Mouse (Mus musculus) limb, embryonic 13.5 days (tissue): ENCODE measurements around the gene Tmeff2. TPM values are rescaled to one million over a fixed set of nuclear protein-coding genes. Genes with fewer than 3 reads are reported as not detected.

Source experiments
- ATAC-seq: fragments of 200-750 bp; cut with Nextera tagmentation; 2 replicates; pipeline ENCODE4 v1.8.0; 2017; ENCODE audit warnings: low read depth, moderate number of reproducible peaks, moderate TSS enrichment; ENCODE audit not compliant: low FRiP score
- H3K27ac ChIP-seq: fragments of 300-500 bp; sonication (generic); 2 replicates; pipeline ENCODE4 v1.5.1; 2015; ENCODE audit warnings: inconsistent platforms, mild to moderate bottlenecking, moderate library complexity
- H3K27me3 ChIP-seq: fragments of 300-500 bp; sonication (generic); 2 replicates; pipeline ENCODE4 v1.6.1; 2015; ENCODE audit warnings: mild to moderate bottlenecking, inconsistent platforms
- H3K36me3 ChIP-seq: fragments of 300-500 bp; sonication (generic); 2 replicates; pipeline ENCODE4 v1.6.1; 2015; ENCODE audit warnings: inconsistent platforms, mild to moderate bottlenecking, moderate library complexity
- H3K4me1 ChIP-seq: fragments of 300-500 bp; sonication (generic); 2 replicates; pipeline ENCODE4 v1.6.1; 2015; ENCODE audit warnings: inconsistent platforms
- H3K4me2 ChIP-seq: fragments of 300-500 bp; sonication (generic); replicated peaks from 2 replicates; pipeline ENCODE4 v1.6.1; 2015; ENCODE audit warnings: inconsistent platforms, mild to moderate bottlenecking, moderate library complexity
- H3K4me3 ChIP-seq: fragments of 300-500 bp; sonication (generic); 2 replicates; pipeline ENCODE4 v1.5.1; 2015; ENCODE audit warnings: moderate library complexity, mild to moderate bottlenecking, inconsistent platforms
- H3K9ac ChIP-seq: fragments of 300-500 bp; sonication (generic); 2 replicates; pipeline ENCODE4 v1.6.1; 2015; ENCODE audit warnings: mild to moderate bottlenecking, inconsistent platforms
- H3K9me3 ChIP-seq: fragments of 300-500 bp; sonication (generic); 2 replicates; pipeline ENCODE4 v1.6.1; 2016; ENCODE audit warnings: inconsistent platforms
- WGBS: fragments of 180-500 bp; shearing (Covaris S2); methylation state at CpG from one replicate; pipeline ENCODE4 v1.1.7; 2015; 5-methylcytosine and 5-hydroxymethylcytosine counted together
- polyA plus RNA-seq: library from polyadenylated mRNA; unstranded; fragments of >200 nt; fragmentation: Nextera tagmentation; extraction: Ambion mirVana; gene quantifications from 2 replicates; pipeline ENCODE4 v1.2.1, GENCODE M21; 2015

Gene Tmeff2
- polyA plus RNA-seq, 1 experiment from 2014 or later: 19.2 TPM

GRCm38 (mm10) chr1:51184276-51184675 is 283.8 kb downstream of the Tmeff2 start:
- no peak overlapping the region for H3K4me2 ChIP-seq

DNA sequence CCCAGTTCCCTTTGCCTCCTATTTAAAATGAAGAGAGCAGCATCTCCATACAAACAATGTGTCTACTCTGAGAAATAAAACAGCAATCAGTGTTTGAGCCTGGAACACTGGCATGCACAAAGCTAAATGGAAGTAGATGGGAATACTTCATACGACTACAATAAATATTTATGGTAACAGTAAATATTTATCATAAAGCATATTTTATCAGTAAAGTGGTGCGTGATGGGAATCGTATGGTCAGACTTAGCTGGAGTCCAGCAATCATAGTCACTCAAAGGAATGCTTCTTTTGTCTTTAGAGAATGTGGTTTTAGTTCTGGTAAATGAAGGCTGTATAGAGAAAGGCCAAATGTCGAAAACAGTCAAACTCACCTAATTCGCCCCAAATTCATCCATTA is 288.6 kb downstream of the Tmeff2 start:
- H3K9ac ChIP-seq: no peak overlapping the region
- no peak for ATAC-seq
- 89% methylated on average over 5 of the region's 5 CpGs for WGBS
- no peak overlapping the region for H3K4me3 ChIP-seq
- no peak overlapping the region for H3K4me2 ChIP-seq
- H3K36me3 ChIP-seq: no peaks in the 10 kb centered on the region
- no peaks in the 10 kb centered on the region for H3K27me3 ChIP-seq
- no peaks in the 10 kb centered on the region for H3K9me3 ChIP-seq
- no peaks in the 10 kb centered on the region for H3K4me1 ChIP-seq
- H3K27ac ChIP-seq: no peak overlapping the region

More at GRCm38 (mm10) chr1:51184276-51184675, 283.8 kb downstream of the Tmeff2 start:
- H3K36me3 ChIP-seq: no peaks in the 10 kb centered on the region
- no peak for ATAC-seq
- no peak overlapping the region for H3K27ac ChIP-seq
- H3K9me3 ChIP-seq: no peaks in the 10 kb centered on the region
- no peaks in the 10 kb centered on the region for H3K27me3 ChIP-seq
- 84% methylated on average over 2 of the region's 2 CpGs for WGBS
- H3K4me1 ChIP-seq: no peaks in the 10 kb centered on the region
- no peak overlapping the region for H3K9ac ChIP-seq
- H3K4me3 ChIP-seq: no peak overlapping the region

- no peaks in the 10 kb centered on the region for H3K36me3 ChIP-seq
- H3K9ac ChIP-seq: no peak overlapping the region
- H3K4me1 ChIP-seq: no peaks in the 10 kb centered on the region
- H3K27me3 ChIP-seq: no peaks in the 10 kb centered on the region
- H3K27ac ChIP-seq: no peak overlapping the region
- H3K4me2 ChIP-seq: no peak overlapping the region
- no peak overlapping the region for H3K4me3 ChIP-seq
- ATAC-seq: no peak
- H3K9me3 ChIP-seq: no peaks in the 10 kb centered on the region
These were observed 290.8 kb downstream of the Tmeff2 start for GRCm38 (mm10) chr1:51191253-51191652.

GRCm38 (mm10) chr1:51191872-51192613 is 291.6 kb downstream of the Tmeff2 start:
- WGBS: 63% methylated on average over 6 of the region's 6 CpGs
- no peak overlapping the region for H3K4me2 ChIP-seq

DNA sequence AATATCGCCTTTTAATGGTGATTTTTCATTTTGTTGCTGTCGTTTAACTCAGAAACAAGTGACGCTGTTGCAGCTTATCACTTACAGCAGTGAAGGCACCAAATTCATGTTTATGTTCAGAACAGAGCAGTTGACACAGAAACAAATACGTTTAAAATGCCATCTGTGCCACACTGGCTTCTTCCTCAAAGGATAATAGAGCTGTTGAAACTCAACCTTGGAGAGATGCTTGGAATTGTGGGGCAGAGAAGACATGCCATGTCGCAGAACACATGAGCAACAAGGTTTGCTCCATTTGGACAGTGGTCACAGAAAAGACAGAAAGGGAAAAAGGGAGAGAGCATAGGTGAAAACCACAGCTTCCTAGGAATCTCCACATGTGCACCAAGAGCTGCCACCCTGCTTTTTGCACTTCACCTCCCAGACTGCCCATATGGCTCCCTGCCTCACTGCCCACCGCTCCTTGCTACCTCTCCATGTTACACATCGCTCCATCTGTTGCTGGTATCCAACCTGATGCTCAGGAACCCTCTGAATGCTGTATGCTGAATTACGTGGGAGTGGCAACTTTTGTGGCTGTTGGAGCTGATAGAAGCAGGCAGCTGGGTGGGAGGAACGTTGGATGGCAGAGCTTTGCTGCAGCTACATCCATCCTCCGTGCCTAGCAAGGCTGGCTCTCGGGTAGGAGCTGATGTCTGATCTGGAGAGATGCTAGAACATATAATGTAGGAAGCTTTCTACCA is 298.8 kb downstream of the Tmeff2 start:
- Histone ChIP-seq H3K27ac (no peak overlapping the region), H3K4me3 (no peak overlapping the region), H3K27me3 (no peaks in the 10 kb centered on the region), H3K4me1 (no peaks in the 10 kb centered on the region), H3K36me3 (no peaks in the 10 kb centered on the region), H3K9me3 (no peaks in the 10 kb centered on the region), H3K9ac (no peak overlapping the region), H3K4me2 (no peak overlapping the region)
- WGBS: 83% methylated on average over 11 of the region's 11 CpGs
- ATAC-seq: no peak

More at GRCm38 (mm10) chr1:51191872-51192613, 291.6 kb downstream of the Tmeff2 start:
- Histone ChIP-seq H3K27me3 (no peaks in the 10 kb centered on the region), H3K9me3 (no peaks in the 10 kb centered on the region), H3K36me3 (no peaks in the 10 kb centered on the region), H3K4me1 (no peaks in the 10 kb centered on the region), H3K4me3 (no peak overlapping the region), H3K9ac (no peak overlapping the region), H3K27ac (no peak overlapping the region)
- ATAC-seq: no peak

- no peak overlapping the region for H3K4me2 ChIP-seq
- no peak for ATAC-seq
- 93% methylated on average over 3 of the region's 3 CpGs for WGBS
- H3K9me3 ChIP-seq: no peaks in the 10 kb centered on the region
- no peak overlapping the region for H3K4me3 ChIP-seq
- no peak overlapping the region for H3K27ac ChIP-seq
- no peaks in the 10 kb centered on the region for H3K36me3 ChIP-seq
- no peak overlapping the region for H3K9ac ChIP-seq
- H3K4me1 ChIP-seq: no peaks in the 10 kb centered on the region
- H3K27me3 ChIP-seq: no peaks in the 10 kb centered on the region
These were observed 299.5 kb downstream of the Tmeff2 start for GRCm38 (mm10) chr1:51199954-51200353.

- Histone ChIP-seq H3K4me2 (no peak overlapping the region), H3K9ac (no peak overlapping the region), H3K36me3 (no peaks in the 10 kb centered on the region), H3K9me3 (no peaks in the 10 kb centered on the region), H3K4me3 (no peak overlapping the region), H3K4me1 (no peaks in the 10 kb centered on the region), H3K27me3 (no peaks in the 10 kb centered on the region), H3K27ac (no peak overlapping the region)
- no peak for ATAC-seq
- WGBS: 87% methylated on average over 3 of the region's 3 CpGs
These were observed 315.2 kb downstream of the Tmeff2 start for GRCm38 (mm10) chr1:51215631-51216030.

- ATAC-seq: no peak
- H3K36me3 ChIP-seq: no peaks in the 10 kb centered on the region
- H3K4me2 ChIP-seq: no peak overlapping the region
- H3K4me3 ChIP-seq: no peak overlapping the region
- no peak overlapping the region for H3K9ac ChIP-seq
- H3K4me1 ChIP-seq: no peaks in the 10 kb centered on the region
- H3K27ac ChIP-seq: no peak overlapping the region
- 77% methylated on average over 5 of the region's 5 CpGs for WGBS
- no peaks in the 10 kb centered on the region for H3K27me3 ChIP-seq
- no peaks in the 10 kb centered on the region for H3K9me3 ChIP-seq
These were observed 316.0 kb downstream of the Tmeff2 start for GRCm38 (mm10) chr1:51216292-51217050.

- H3K27me3 ChIP-seq: no peaks in the 10 kb centered on the region
- H3K4me3 ChIP-seq: no peak overlapping the region
- H3K4me2 ChIP-seq: no peak overlapping the region
- no peak overlapping the region for H3K9ac ChIP-seq
- no peaks in the 10 kb centered on the region for H3K9me3 ChIP-seq
- 78% methylated on average over 7 of the region's 7 CpGs for WGBS
- H3K27ac ChIP-seq: no peak overlapping the region
- no peaks in the 10 kb centered on the region for H3K36me3 ChIP-seq
- no peaks in the 10 kb centered on the region for H3K4me1 ChIP-seq
- no peak for ATAC-seq
These were observed 316.8 kb downstream of the Tmeff2 start for GRCm38 (mm10) chr1:51217227-51217626.

- no peak overlapping the region for H3K4me3 ChIP-seq
- H3K9ac ChIP-seq: no peak overlapping the region
- H3K36me3 ChIP-seq: no peaks in the 10 kb centered on the region
- no peak overlapping the region for H3K27ac ChIP-seq
- 88% methylated on average over 7 of the region's 7 CpGs for WGBS
- H3K27me3 ChIP-seq: no peaks in the 10 kb centered on the region
- H3K4me1 ChIP-seq: no peaks in the 10 kb centered on the region
- H3K4me2 ChIP-seq: no peak overlapping the region
- H3K9me3 ChIP-seq: no peaks in the 10 kb centered on the region
- no peak for ATAC-seq
These were observed 324.7 kb downstream of the Tmeff2 start for GRCm38 (mm10) chr1:51225156-51225555.
